Mouse (Mus musculus) myocyte (in vitro differentiated cells): Measurements from ENCODE around the gene Oat. TPM values are rescaled to one million over a fixed set of nuclear protein-coding genes. Genes with fewer than 3 reads are reported as not detected.

Experiments used
- H3K27me3 ChIP-seq: one replicate; pipeline ENCODE4 v1.6.1; 2011; ENCODE audit not compliant: control insufficient read depth, insufficient read depth, insufficient read length
- H3K36me3 ChIP-seq: one replicate; pipeline ENCODE4 v1.6.1; 2011; ENCODE audit not compliant: control insufficient read depth, insufficient read depth
- H3K4me2 ChIP-seq: one replicate; pipeline ENCODE4 v1.6.1; 2011; ENCODE audit warnings: low read depth, control low read depth
- H3K4me3 ChIP-seq: one replicate; pipeline ENCODE4 v1.5.1; 2011; ENCODE audit warnings: mild to moderate bottlenecking, control low read depth, moderate library complexity
- H3K79me2 ChIP-seq: one replicate; pipeline ENCODE4 v1.6.1; 2011; ENCODE audit not compliant: control insufficient read depth, insufficient read depth
- H3ac ChIP-seq: one replicate; pipeline ENCODE4 v1.6.1; 2011; ENCODE audit not compliant: control insufficient read depth, insufficient read length
- CEBPB ChIP-seq: IDR thresholded peaks from 2 replicates; pipeline ENCODE4 v1.6.1; 2011; ENCODE audit warnings: mild to moderate bottlenecking, moderate library complexity; ENCODE audit not compliant: poor library complexity, insufficient read depth, severe bottlenecking
- E2F4 ChIP-seq: IDR thresholded peaks from one replicate; pipeline ENCODE4 v1.6.1; 2011; ENCODE audit warnings: mild to moderate bottlenecking, control low read depth, moderate library complexity; ENCODE audit not compliant: insufficient read depth
- MAX ChIP-seq: IDR thresholded peaks from one replicate; pipeline ENCODE4 v1.6.1; 2011; ENCODE audit warnings: low read depth, mild to moderate bottlenecking, control low read depth
- MYOD1 ChIP-seq, 3 experiments: IDR thresholded peaks; one replicate each; pipeline ENCODE4 v1.6.1; 2011; ENCODE audit warnings: control low read depth in 2 of 3, low read depth in 2 of 3, mild to moderate bottlenecking in 2 of 3, moderate library complexity in 1 of 3; ENCODE audit not compliant: insufficient read length in 2 of 3, control insufficient read depth in 1 of 3
- MYOG ChIP-seq, 3 experiments: IDR thresholded peaks; one replicate each; pipeline ENCODE4 v1.6.1; 2011; ENCODE audit warnings: control low read depth in 2 of 3, low read depth in 2 of 3, mild to moderate bottlenecking in 2 of 3; ENCODE audit not compliant: insufficient read length in 2 of 3, control insufficient read depth in 1 of 3, insufficient read depth in 1 of 3
- POLR2A ChIP-seq: IDR thresholded peaks from one replicate; pipeline ENCODE4 v1.6.1; 2011; ENCODE audit warnings: low read depth, mild to moderate bottlenecking, control low read depth, moderate library complexity; ENCODE audit not compliant: insufficient read length
- POLR2AphosphoS2 ChIP-seq: IDR thresholded peaks from one replicate; pipeline ENCODE4 v1.6.1; 2011; ENCODE audit warnings: low read depth, control low read depth; ENCODE audit not compliant: insufficient read length
- REST ChIP-seq: IDR thresholded peaks from one replicate; pipeline ENCODE4 v1.6.1; 2011; ENCODE audit warnings: mild to moderate bottlenecking, control low read depth, moderate library complexity; ENCODE audit not compliant: insufficient read depth, insufficient read length
- SRF ChIP-seq: IDR thresholded peaks from one replicate; pipeline ENCODE4 v1.6.1; 2011; ENCODE audit warnings: low read depth; ENCODE audit not compliant: control insufficient read depth, insufficient read length
- TCF12 ChIP-seq: IDR thresholded peaks from one replicate; pipeline ENCODE4 v1.6.1; 2011; ENCODE audit warnings: mild to moderate bottlenecking, control low read depth; ENCODE audit not compliant: poor library complexity, insufficient read depth, severe bottlenecking
- TCF3 ChIP-seq: IDR thresholded peaks from one replicate; pipeline ENCODE4 v1.6.1; 2011; ENCODE audit warnings: low read depth, control low read depth; ENCODE audit not compliant: insufficient read length
- USF1 ChIP-seq: IDR thresholded peaks from one replicate; pipeline ENCODE4 v1.6.1; 2011; ENCODE audit warnings: low read depth, mild to moderate bottlenecking, control low read depth, moderate library complexity
- polyA plus RNA-seq: library from polyadenylated mRNA; unstranded; fragments of >200 nt; fragmentation: generic; extraction: Trizol; gene quantifications from one replicate; pipeline ENCODE4 v1.2.1, GENCODE M21; 2012; ENCODE audit warnings: missing spikeins

Oat gene
- polyA plus RNA-seq, 1 experiment, result 49.5 TPM

- no peak overlapping the region for H3K4me2 ChIP-seq
- no peaks in the 10 kb centered on the region for H3K79me2 ChIP-seq
- no peaks in the 10 kb centered on the region for H3K36me3 ChIP-seq
- no peak for TF ChIP-seq SRF
- TF ChIP-seq MYOD1 (IDR thresholded peaks at IDR 0.05; ENCODE audit: control insufficient read depth in 1 of 3, insufficient read length in 2 of 3, low read depth in 2 of 3), result no peak
- TF ChIP-seq TCF12, result no peak
- TF ChIP-seq TCF3, result no peak
- no peak for TF ChIP-seq E2F4
- TF ChIP-seq MYOG (IDR thresholded peaks at IDR 0.05; ENCODE audit: control insufficient read depth in 1 of 3, insufficient read depth in 1 of 3, insufficient read length in 2 of 3, low read depth in 2 of 3), result no peak
- TF ChIP-seq REST, result no peak
- TF ChIP-seq POLR2AphosphoS2, result no peak
- no peak for TF ChIP-seq POLR2A
- TF ChIP-seq USF1, result no peak
- TF ChIP-seq CEBPB, result no peak
- TF ChIP-seq MAX, result no peak
- no peak overlapping the region for H3ac ChIP-seq
- H3K4me3 ChIP-seq, result no peak overlapping the region
- H3K27me3 ChIP-seq, result peaks cover 47% of the 10 kb centered on the region
Measured at GRCm38 (mm10) chr7:132580511-132580910, 4.3 kb upstream of the Oat start.

- no peak overlapping the region for H3ac ChIP-seq
- H3K4me3 ChIP-seq, result peak overlapping the region; percentile 30
- TF ChIP-seq REST, result no peak
- no peak for TF ChIP-seq TCF12
- no peak for TF ChIP-seq MYOG (IDR thresholded peaks at IDR 0.05; ENCODE audit: control insufficient read depth in 1 of 3, insufficient read depth in 1 of 3, insufficient read length in 2 of 3, low read depth in 2 of 3)
- H3K27me3 ChIP-seq, result peaks cover 26% of the 10 kb centered on the region
- H3K4me2 ChIP-seq, result peak overlapping the region; percentile 99
- peaks cover 35% of the 10 kb centered on the region for H3K79me2 ChIP-seq
- no peaks in the 10 kb centered on the region for H3K36me3 ChIP-seq
Measured at GRCm38 (mm10) chr7:132576891-132577290, 693 bp upstream of the Oat start.

- peak overlapping the region; percentile 31 for H3ac ChIP-seq
- H3K79me2 ChIP-seq, result peaks cover 48% of the 10 kb centered on the region
- peak overlapping the region; percentile 89 for H3K4me2 ChIP-seq
- H3K36me3 ChIP-seq, result no peaks in the 10 kb centered on the region
- H3K27me3 ChIP-seq, result peaks cover 14% of the 10 kb centered on the region
- H3K4me3 ChIP-seq, result peak overlapping the region; percentile 30
- peak; percentile 90 for TF ChIP-seq SRF
- no peak for TF ChIP-seq MYOD1 (IDR thresholded peaks at IDR 0.05; ENCODE audit: control insufficient read depth in 1 of 3, insufficient read length in 2 of 3, low read depth in 2 of 3)
Measured at GRCm38 (mm10) chr7:132575623-132576022, 575 bp downstream of the Oat start.

- H3ac ChIP-seq, result no peak overlapping the region
- H3K79me2 ChIP-seq, result peaks cover 55% of the 10 kb centered on the region
- no peak for TF ChIP-seq SRF
- no peak for TF ChIP-seq MAX
- no peak for TF ChIP-seq TCF3
- TF ChIP-seq MYOD1 (IDR thresholded peaks at IDR 0.05; ENCODE audit: control insufficient read depth in 1 of 3, insufficient read length in 2 of 3, low read depth in 2 of 3), result no peak
- peak overlapping the region; percentile 89 for H3K4me2 ChIP-seq
- peak overlapping the region; percentile 30 for H3K4me3 ChIP-seq
- H3K27me3 ChIP-seq, result peaks cover 4% of the 10 kb centered on the region
- H3K36me3 ChIP-seq, result no peaks in the 10 kb centered on the region
Measured at GRCm38 (mm10) chr7:132574646-132575045, 1.6 kb downstream of the Oat start.

- H3K36me3 ChIP-seq, result peaks cover 4% of the 10 kb centered on the region
- TF ChIP-seq USF1 (no peak), E2F4 (no peak), MYOD1 (IDR thresholded peaks at IDR 0.05; ENCODE audit: control insufficient read depth in 1 of 3, insufficient read length in 2 of 3, low read depth in 2 of 3) (no peak), POLR2A (no peak), POLR2AphosphoS2 (no peak), CEBPB (no peak)
- H3K4me2 ChIP-seq, result no peak overlapping the region
- H3K27me3 ChIP-seq, result no peaks in the 10 kb centered on the region
- no peak overlapping the region for H3K4me3 ChIP-seq
- H3ac ChIP-seq, result no peak overlapping the region
- peaks cover 55% of the 10 kb centered on the region for H3K79me2 ChIP-seq
Measured at GRCm38 (mm10) chr7:132573205-132573604, 3.0 kb downstream of the Oat start.

- peaks cover 7% of the 10 kb centered on the region for H3K36me3 ChIP-seq
- H3K4me2 ChIP-seq, result no peak overlapping the region
- H3K4me3 ChIP-seq, result no peak overlapping the region
- H3K27me3 ChIP-seq, result no peaks in the 10 kb centered on the region
- TF ChIP-seq MYOG (IDR thresholded peaks at IDR 0.05; ENCODE audit: control insufficient read depth in 1 of 3, insufficient read depth in 1 of 3, insufficient read length in 2 of 3, low read depth in 2 of 3), result no peak
- no peak for TF ChIP-seq REST
- no peak for TF ChIP-seq MYOD1 (IDR thresholded peaks at IDR 0.05; ENCODE audit: control insufficient read depth in 1 of 3, insufficient read length in 2 of 3, low read depth in 2 of 3)
- peaks cover 55% of the 10 kb centered on the region for H3K79me2 ChIP-seq
- no peak overlapping the region for H3ac ChIP-seq
Measured at GRCm38 (mm10) chr7:132572738-132573137, 3.5 kb downstream of the Oat start.
